In the genomic region with DNA sequence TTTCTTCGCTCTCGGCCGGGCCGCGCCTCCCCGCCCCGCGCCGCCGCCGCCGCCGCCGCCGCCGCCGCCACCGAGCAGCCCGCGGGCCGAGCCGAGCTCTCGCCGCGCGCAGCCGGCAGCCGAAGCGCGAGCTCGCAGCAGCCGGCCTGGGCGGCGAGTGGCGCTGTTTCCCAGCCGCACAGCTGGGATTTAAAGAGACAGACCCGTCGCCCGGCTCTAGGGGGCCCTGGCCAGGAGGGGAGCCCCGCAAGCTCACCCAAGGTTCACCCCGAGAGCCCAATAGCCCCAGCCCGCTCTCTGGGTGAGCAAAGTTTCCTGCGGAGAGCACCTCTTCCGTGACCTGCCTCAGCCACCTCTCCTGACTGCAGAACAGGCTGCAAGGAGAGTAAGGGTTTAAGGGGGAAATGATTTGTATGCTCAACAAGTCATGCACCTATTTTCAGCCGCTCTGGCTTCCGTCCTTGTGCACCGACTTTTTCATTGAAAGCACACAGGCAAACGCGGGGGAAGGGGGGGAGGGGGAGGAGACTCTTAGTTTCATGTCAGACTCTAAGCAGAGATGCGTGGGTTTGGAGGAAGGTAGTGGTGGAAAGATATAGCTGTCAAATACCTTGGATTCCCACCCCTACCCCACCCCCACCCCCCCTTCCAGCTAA, we compare ENCODE assay signal across 7 mouse cellular contexts. TPM values are rescaled to one million over a fixed set of nuclear protein-coding genes. Genes with fewer than 3 reads are reported as not detected.
DNase-seq lines count a peak whose midpoint lies in the region; ATAC-seq lines count a peak whose summit lies in the region.

TSS of gene Nav3 (minus strand) at position 367 of the 656 bp plus-strand sequence.

- H3K36me3 ChIP-seq in intestine, embryonic 16.5 days (ENCODE audit: control insufficient read depth, insufficient read depth, low read length), result no peaks in the 10 kb centered on the region

- no peaks in the 10 kb centered on the region for H3K9me3 ChIP-seq in intestine, embryonic 16.5 days (ENCODE audit: control insufficient read depth, low read length)

- H3K4me2 ChIP-seq in intestine, embryonic 16.5 days (ENCODE audit: low read depth, low read length), result peak within 1 kb of the TSS; percentile 97

- H3K27me3 ChIP-seq in intestine, embryonic 16.5 days (replicated peaks; ENCODE audit: control insufficient read depth, insufficient read depth, low read length), result peaks cover 10% of the 10 kb centered on the region

- H3K4me1 ChIP-seq in intestine, embryonic 16.5 days (ENCODE audit: control insufficient read depth, insufficient read depth, low read length), result 0 out of 2 replicates have a peak, but pooled peaks cover 3% of the 10 kb centered on the region

- peak; percentile 11 to 17 for DNase-seq in adrenal gland, postnatal 4 days (ENCODE audit: low spot score in 2 of 2)
- peak; percentile 92 for DNase-seq in embryo, embryonic 11 days
- peak; percentile 24 for DNase-seq in gastrocnemius, postnatal 25 days
- peak; percentile 85 for DNase-seq in left cerebral cortex, postnatal 25 days (ENCODE audit: low spot score in 2 of 2)
- DNase-seq in mesoderm, embryonic 11.5 days (ENCODE audit: low read depth, low spot score), result peak; percentile 82
- DNase-seq in right cerebral cortex, postnatal 4 days, result peak; percentile 78

- under 1% methylated on average over 40 of the region's 50 CpGs for WGBS in intestine, embryonic 16.5 days

- H3K27ac ChIP-seq in intestine, embryonic 16.5 days (ENCODE audit: low read length), result no peak within 1 kb of the TSS

- H3K4me3 ChIP-seq in intestine, embryonic 16.5 days (ENCODE audit: low read length), result peak within 1 kb of the TSS; percentile 65

- ATAC-seq in intestine, embryonic 16.5 days, result peak; percentile 97

- intact Hi-C loops in left cerebral cortex, postnatal 25 days (cut with DNase I), result loop anchor here (1.0 to 5.0 kb wide), 4 partner anchors 116 to 277 kb away; no protein-coding TSS in a partner anchor

- peak within 1 kb of the TSS; percentile 66 for H3K9ac ChIP-seq in intestine, embryonic 16.5 days (ENCODE audit: low read depth, low read length)

RNA-seq across cellular contexts. Expression of gene Nav3, which starts in this region (rescaled TPM):
- total RNA-seq in adrenal gland, postnatal 4 days (2021), result 10 to 100 TPM in 1 of 2 experiments, 1 to 10 TPM in 1; 9.9 to 14.1 TPM
- total RNA-seq in gastrocnemius, postnatal 25 days (2021), result 1 to 10 TPM; 1.6 to 2.9 TPM
- 0.66 and 0.75 TPM in 2 replicates for polyA plus RNA-seq in intestine, embryonic 16.5 days (2015; fragmentation: Nextera tagmentation; extraction: Ambion mirVana)
- total RNA-seq in left cerebral cortex, postnatal 25 days (2021), result 100 to 1,000 TPM; 167 to 170 TPM

Comparison
In these comparisons a context has a peak if more than half of its experiments do, and no peak if none do; other contexts are left out.
1. RNA of gene Nav3 (total RNA-seq): 167 to 170 TPM in left cerebral cortex, postnatal 25 days; 9.9 to 14.1 TPM in adrenal gland, postnatal 4 days and 1.6 to 2.9 TPM in gastrocnemius, postnatal 25 days; every median in the first group is over 10 times any median in the second.
2. Peak in ATAC-seq, H3K4me3 ChIP-seq, H3K9ac ChIP-seq and H3K4me2 ChIP-seq in intestine, embryonic 16.5 days; RNA of the gene not detected or under 1 TPM.
3. DNase-seq: peak in every context shown above with its lines; median percentile 92 in embryo, embryonic 11 days; 85 in left cerebral cortex, postnatal 25 days; 82 in mesoderm, embryonic 11.5 days; 78 in right cerebral cortex, postnatal 4 days; 24 in gastrocnemius, postnatal 25 days; 14 in adrenal gland, postnatal 4 days.